Mouse (Mus musculus) stomach, embryonic 16.5 days (tissue): ENCODE measurements at regions not wholly inside any gene's neighbourhood (a gene's known extent, or its start where the extent isn't known, plus 50 kb on each side); places are given as distances from the start of the nearest gene placed in this dataset.

ENCODE experiments used
- ATAC-seq: fragments of 200-750 bp; cut with Nextera tagmentation; 2 replicates; pipeline ENCODE4 v1.8.0; 2017; ENCODE audit warnings: moderate number of reproducible peaks, moderate TSS enrichment; ENCODE audit not compliant: insufficient read depth, low FRiP score
- H3K27ac ChIP-seq: fragments of 300-500 bp; sonication (generic); 2 replicates; pipeline ENCODE4 v1.5.1; 2014; ENCODE audit warnings: low read length
- H3K27me3 ChIP-seq: fragments of 300-500 bp; sonication (generic); 2 replicates; pipeline ENCODE4 v1.6.1; 2014; ENCODE audit warnings: low read length, control low read depth, mixed read lengths; ENCODE audit not compliant: control insufficient read depth, insufficient read depth
- H3K36me3 ChIP-seq: fragments of 300-500 bp; sonication (generic); 2 replicates; pipeline ENCODE4 v1.6.1; 2014; ENCODE audit warnings: low read length; ENCODE audit not compliant: control insufficient read depth, insufficient read depth
- H3K4me1 ChIP-seq: fragments of 300-500 bp; sonication (generic); 2 replicates; pipeline ENCODE4 v1.6.1; 2014; ENCODE audit warnings: low read length, control low read depth, mixed read lengths; ENCODE audit not compliant: control insufficient read depth, insufficient read depth
- H3K4me2 ChIP-seq: fragments of 300-500 bp; sonication (generic); 2 replicates; pipeline ENCODE4 v1.6.1; 2014; ENCODE audit warnings: low read depth, low read length, mixed read lengths
- H3K4me3 ChIP-seq: fragments of 300-500 bp; sonication (generic); replicated peaks from 2 replicates; pipeline ENCODE4 v1.5.1; 2014; ENCODE audit warnings: mild to moderate bottlenecking, low read length
- H3K9ac ChIP-seq: fragments of 300-500 bp; sonication (generic); 2 replicates; pipeline ENCODE4 v1.6.1; 2014; ENCODE audit warnings: low read length
- H3K9me3 ChIP-seq: fragments of 300-500 bp; sonication (generic); replicated peaks from 2 replicates; pipeline ENCODE4 v1.6.1; 2016; ENCODE audit warnings: low read length, control low read depth; ENCODE audit not compliant: control insufficient read depth
- WGBS: fragments of 180-500 bp; shearing (Covaris S2); extraction: QIAGEN DNeasy Blood & Tissue Kit; methylation state at CpG from one replicate; pipeline ENCODE4 v1.1.7; 2014; 5-methylcytosine and 5-hydroxymethylcytosine counted together

GRCm38 (mm10) chr17:78078381-78078780 is 121.7 kb upstream of the Crim1 start:
- Histone ChIP-seq H3K27me3 (no peaks in the 10 kb centered on the region), H3K27ac (no peak overlapping the region), H3K4me1 (no peaks in the 10 kb centered on the region), H3K4me2 (no peak overlapping the region), H3K9ac (no peak overlapping the region), H3K36me3 (no peaks in the 10 kb centered on the region), H3K4me3 (no peak overlapping the region), H3K9me3 (no peaks in the 10 kb centered on the region)
- 34% methylated on average over 1 of the region's 1 CpGs for WGBS
- no peak for ATAC-seq

- no peaks in the 10 kb centered on the region for H3K27me3 ChIP-seq
- WGBS: 17% methylated on average over 4 of the region's 4 CpGs
- no peaks in the 10 kb centered on the region for H3K4me1 ChIP-seq
- H3K4me3 ChIP-seq: no peak overlapping the region
- H3K36me3 ChIP-seq: no peaks in the 10 kb centered on the region
- H3K9ac ChIP-seq: no peak overlapping the region
- H3K9me3 ChIP-seq: no peaks in the 10 kb centered on the region
- H3K4me2 ChIP-seq: no peak overlapping the region
- H3K27ac ChIP-seq: no peak overlapping the region
- peak; percentile 33; the same call in 1 of the 2 replicates for ATAC-seq
Observed at GRCm38 (mm10) chr17:78084419-78084818, 115.6 kb upstream of the Crim1 start.

GRCm38 (mm10) chr17:78086963-78087362 is 113.1 kb upstream of the Crim1 start:
- H3K9me3 ChIP-seq: no peaks in the 10 kb centered on the region
- H3K27ac ChIP-seq: no peak overlapping the region
- WGBS: 71% methylated on average over 8 of the region's 8 CpGs
- H3K36me3 ChIP-seq: no peaks in the 10 kb centered on the region
- H3K4me1 ChIP-seq: no peaks in the 10 kb centered on the region
- H3K4me3 ChIP-seq: no peak overlapping the region
- no peak overlapping the region for H3K9ac ChIP-seq
- ATAC-seq: no peak
- H3K4me2 ChIP-seq: no peak overlapping the region
- H3K27me3 ChIP-seq: no peaks in the 10 kb centered on the region

DNA sequence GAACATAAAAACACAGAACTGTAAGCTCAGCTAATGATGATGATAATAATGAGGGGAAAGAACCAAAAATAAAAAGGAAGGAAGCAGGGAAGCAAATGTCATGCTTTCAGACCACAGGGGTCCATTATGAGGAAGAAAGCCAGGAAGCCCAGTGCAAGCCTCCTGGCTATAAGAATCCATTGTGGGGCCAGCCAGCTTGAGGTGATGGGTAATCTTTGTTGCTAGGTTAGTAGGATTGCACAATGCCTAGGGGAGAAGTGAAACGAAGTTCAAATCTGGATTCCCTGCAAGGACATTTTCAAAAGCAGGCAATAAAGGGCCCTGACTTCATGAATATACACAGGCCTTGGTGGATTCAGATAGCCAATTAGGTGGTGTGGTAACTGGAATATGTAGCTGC is 102.3 kb upstream of the Crim1 start:
- Histone ChIP-seq H3K4me1 (no peaks in the 10 kb centered on the region), H3K4me3 (no peak overlapping the region), H3K9ac (no peak overlapping the region), H3K4me2 (no peak overlapping the region), H3K9me3 (no peaks in the 10 kb centered on the region), H3K27me3 (no peaks in the 10 kb centered on the region), H3K27ac (no peak overlapping the region), H3K36me3 (no peaks in the 10 kb centered on the region)
- ATAC-seq: no peak
- 67% methylated on average over 1 of the region's 1 CpGs for WGBS

DNA sequence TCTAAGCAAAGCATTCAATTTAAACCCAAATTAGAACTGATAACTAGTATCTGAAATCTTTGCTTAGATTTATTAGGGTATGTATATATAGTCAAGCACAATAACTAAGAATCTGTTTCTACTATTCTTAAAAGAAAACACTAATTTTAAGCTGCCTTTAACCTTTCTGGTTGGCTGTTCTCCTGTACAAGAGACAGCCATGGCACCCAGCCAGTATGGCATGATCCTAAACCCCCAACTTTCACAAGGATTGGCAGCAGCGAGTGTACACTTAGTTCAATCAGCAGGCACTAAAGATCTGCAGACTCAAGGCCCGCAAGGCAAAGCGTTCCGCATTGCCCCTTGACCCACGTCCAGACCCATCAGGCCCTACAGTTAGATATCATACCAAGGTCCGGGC is 91.3 kb upstream of the Crim1 start:
- Histone ChIP-seq H3K4me3 (no peak overlapping the region), H3K27me3 (no peaks in the 10 kb centered on the region), H3K4me1 (no peaks in the 10 kb centered on the region), H3K9ac (no peak overlapping the region), H3K36me3 (no peaks in the 10 kb centered on the region), H3K9me3 (no peaks in the 10 kb centered on the region), H3K4me2 (no peak overlapping the region), H3K27ac (no peak overlapping the region)
- ATAC-seq: no peak
- 91% methylated on average over 6 of the region's 6 CpGs for WGBS

DNA sequence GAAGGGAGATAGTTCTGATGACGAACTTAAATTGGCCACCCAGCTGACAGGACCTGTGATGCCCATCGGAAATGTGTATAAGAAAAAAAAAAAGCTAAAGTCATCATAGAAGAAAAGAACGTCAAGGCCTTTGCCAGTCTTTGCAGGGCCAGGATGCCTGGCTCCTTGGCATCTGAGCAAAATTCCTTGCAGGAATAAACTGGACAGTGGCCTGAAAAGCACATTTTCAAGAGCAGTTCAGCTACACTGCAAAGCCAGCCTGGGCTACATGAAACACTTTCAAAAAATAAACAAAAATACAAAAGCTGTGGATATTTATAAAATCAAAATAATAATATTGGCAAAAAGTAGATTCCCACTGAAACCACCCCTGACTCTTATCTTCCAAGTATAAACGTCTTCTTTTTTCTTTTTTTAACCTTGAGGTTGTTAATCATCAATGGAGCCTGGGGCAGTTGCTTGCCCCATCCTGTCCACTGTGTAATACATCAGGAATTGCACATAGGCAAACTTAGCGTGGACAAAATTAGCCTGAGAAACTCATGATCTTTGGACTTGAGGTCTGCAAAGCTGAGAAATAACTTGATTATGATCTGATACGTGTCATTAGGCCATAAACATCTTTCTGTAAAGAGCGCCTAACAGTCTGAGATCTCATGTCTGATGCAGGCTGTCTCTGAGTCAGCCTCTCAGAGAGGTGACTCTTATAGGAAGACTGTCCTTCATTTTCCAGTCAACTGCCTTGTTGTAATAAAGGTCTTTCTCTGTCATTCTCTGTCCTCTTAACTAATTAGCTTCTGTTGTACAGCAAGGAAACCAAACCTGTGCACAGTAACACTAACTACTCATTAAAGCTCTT is 90.5 kb upstream of the Crim1 start:
- H3K36me3 ChIP-seq: no peaks in the 10 kb centered on the region
- H3K27ac ChIP-seq: no peak overlapping the region
- no peak overlapping the region for H3K4me2 ChIP-seq
- no peaks in the 10 kb centered on the region for H3K4me1 ChIP-seq
- no peaks in the 10 kb centered on the region for H3K9me3 ChIP-seq
- 64% methylated on average over 7 of the region's 7 CpGs for WGBS
- H3K9ac ChIP-seq: no peak overlapping the region
- H3K27me3 ChIP-seq: no peaks in the 10 kb centered on the region
- no peak for ATAC-seq
- no peak overlapping the region for H3K4me3 ChIP-seq

DNA sequence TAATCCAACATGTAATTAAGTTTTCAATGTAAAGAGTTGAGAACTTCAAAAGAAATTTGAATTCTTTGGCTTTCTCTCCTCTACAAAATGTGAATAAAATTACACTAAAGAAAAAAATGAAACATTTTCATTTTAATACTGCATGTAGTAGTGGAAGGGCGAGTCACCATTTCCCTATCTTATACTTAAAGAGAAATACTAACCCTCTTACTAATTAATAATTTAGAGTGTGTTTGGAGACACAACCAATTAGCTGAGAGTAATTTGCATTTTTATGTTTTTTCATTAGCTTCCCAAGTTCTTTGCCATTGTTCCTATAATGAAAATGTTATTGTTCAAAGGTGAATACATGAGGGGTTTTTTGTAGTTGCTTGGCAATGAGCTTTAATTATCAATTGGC is 67.9 kb upstream of the Crim1 start:
- H3K4me1 ChIP-seq: no peaks in the 10 kb centered on the region
- 80% methylated on average over 1 of the region's 1 CpGs for WGBS

DNA sequence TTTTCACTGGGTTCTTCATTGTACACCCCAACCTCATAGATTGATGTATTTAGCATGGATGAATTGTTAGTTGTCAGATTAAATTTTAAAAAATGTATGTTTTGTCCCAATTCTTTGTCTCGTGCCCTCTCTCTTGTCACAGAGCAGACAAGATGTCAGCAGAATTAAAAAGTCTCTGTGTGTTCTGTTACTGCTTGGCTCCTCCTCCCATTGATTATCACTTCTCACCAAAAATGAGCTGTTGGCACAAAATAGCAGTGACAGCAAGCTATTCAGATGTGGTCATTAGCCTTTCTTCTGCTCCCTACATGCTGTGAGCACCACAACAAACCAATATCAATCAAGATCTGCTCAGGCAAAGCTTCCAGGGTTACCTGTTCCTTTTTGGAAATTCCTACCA is 62.1 kb upstream of the Crim1 start:
- Histone ChIP-seq H3K4me1 (no peaks in the 10 kb centered on the region), H3K27ac (no peak overlapping the region), H3K9ac (no peak overlapping the region), H3K9me3 (no peaks in the 10 kb centered on the region), H3K36me3 (no peaks in the 10 kb centered on the region), H3K4me2 (no peak overlapping the region), H3K4me3 (no peak overlapping the region), H3K27me3 (no peaks in the 10 kb centered on the region)
- no peak for ATAC-seq
- WGBS: 67% methylated on average over 1 of the region's 1 CpGs

More for the DNA sequence above, 67.9 kb upstream of the Crim1 start:
- H3K36me3 ChIP-seq: no peaks in the 10 kb centered on the region
- H3K4me3 ChIP-seq: no peak overlapping the region
- H3K4me2 ChIP-seq: no peak overlapping the region
- H3K27ac ChIP-seq: no peak overlapping the region
- no peak for ATAC-seq
- H3K27me3 ChIP-seq: no peaks in the 10 kb centered on the region
- H3K9ac ChIP-seq: no peak overlapping the region
- H3K9me3 ChIP-seq: no peaks in the 10 kb centered on the region

DNA sequence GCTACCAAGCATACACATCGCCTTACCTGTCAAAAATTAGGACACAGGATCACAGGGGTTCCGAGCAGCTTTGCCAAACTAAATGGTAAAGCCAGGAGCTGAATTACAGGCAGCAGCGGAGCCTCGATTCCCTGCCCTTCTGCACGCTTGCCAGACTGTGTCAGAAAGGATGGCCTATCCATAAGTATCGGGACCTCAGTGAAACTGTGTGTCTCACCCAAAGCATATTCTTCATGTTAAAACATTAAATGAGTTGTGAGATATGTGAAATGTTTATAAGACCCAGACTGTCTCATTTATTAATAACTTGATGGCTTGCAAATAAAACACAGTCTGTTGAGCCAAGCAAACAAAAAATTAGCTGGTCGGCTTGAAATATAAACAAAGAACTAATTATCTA is 59.4 kb upstream of the Crim1 start:
- no peak overlapping the region for H3K9ac ChIP-seq
- H3K36me3 ChIP-seq: no peaks in the 10 kb centered on the region
- H3K27me3 ChIP-seq: no peaks in the 10 kb centered on the region
- no peak overlapping the region for H3K4me2 ChIP-seq
- H3K9me3 ChIP-seq: no peaks in the 10 kb centered on the region
- ATAC-seq: no peak
- no peaks in the 10 kb centered on the region for H3K4me1 ChIP-seq
- H3K4me3 ChIP-seq: no peak overlapping the region
- 67% methylated on average over 7 of the region's 7 CpGs for WGBS
- no peak overlapping the region for H3K27ac ChIP-seq
